Mouse (Mus musculus): ENCODE data around the gene Olfr202. TPM values are rescaled to one million over a fixed set of nuclear protein-coding genes. Genes with fewer than 3 reads are reported as not detected.

The Olfr202 gene
- polyA plus RNA-seq (2017; shearing (Covaris generic)): not detected

DNA sequence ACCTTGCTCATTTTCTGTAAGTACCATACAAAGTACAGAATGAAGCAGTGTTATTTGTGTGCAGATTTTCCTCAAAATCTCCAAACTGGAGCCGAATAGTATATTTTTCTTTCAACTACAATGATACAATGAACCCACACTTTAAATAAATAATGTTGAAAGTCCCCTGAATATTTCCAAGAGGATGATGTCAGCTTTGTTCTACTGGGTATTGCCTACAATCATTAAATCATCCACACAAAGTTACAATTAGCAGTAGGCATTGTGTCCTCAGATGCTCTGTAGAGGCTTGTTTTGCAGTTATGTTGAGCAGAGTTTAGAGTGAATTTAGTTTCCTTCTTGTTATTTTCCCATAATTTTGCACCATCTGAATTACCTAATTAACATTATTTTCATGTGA is at the start of gene Olfr202:
TSS of gene Olfr202 (minus strand) at position 101 of the 400 bp plus-strand sequence.

DNA sequence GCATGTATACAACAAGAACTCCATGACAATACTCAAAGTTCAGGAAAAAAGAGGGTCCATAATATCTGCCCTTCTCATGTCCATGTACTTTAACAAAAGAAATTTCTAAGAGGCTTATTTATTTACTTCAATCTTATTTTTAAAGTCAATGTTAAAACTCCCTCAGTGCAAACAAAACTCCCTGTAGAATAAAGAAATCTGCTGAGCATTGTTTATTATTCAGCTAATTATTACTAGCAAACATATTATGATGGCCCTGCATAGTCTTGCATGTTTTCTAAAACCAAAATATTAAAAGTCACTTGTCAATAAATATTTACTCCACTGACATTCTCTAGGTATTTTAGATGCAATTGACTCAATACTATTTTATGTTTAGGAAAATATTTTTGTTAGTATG is 44.4 kb upstream of the Olfr202 start, which contains the start of gene Olfr205:
TSS of gene Olfr205 (minus strand) at position 101 of the 400 bp plus-strand sequence.

GRCm38 (mm10) chr16:59318148-59318547 is 31.6 kb upstream of the Olfr202 start, which contains the start of gene Olfr204:
Gene Olfr204, minus strand, starts transcription at chr16:59318248.

DNA sequence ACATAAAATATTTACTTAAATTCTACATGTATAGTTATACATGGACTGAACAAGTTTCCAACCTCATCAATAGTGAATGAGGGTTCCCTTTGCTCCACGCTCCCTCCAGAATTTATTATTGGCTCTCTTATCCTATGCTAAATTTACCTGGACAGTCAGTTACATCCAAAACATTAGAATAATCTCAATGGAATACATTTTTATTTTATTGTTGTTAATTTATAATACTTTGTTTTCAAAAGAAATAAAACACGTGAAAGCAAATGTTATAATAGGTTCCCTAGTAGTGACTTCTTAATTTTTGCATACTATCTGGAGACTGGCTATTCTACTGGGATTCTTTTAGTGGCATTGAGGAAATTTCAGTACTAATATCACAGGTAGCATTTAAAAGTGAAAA is 12.0 kb upstream of the Olfr202 start, which contains the start of gene Olfr203:
TSS of gene Olfr203 (plus strand) at position 301 of the 400 bp plus-strand sequence.

DNA sequence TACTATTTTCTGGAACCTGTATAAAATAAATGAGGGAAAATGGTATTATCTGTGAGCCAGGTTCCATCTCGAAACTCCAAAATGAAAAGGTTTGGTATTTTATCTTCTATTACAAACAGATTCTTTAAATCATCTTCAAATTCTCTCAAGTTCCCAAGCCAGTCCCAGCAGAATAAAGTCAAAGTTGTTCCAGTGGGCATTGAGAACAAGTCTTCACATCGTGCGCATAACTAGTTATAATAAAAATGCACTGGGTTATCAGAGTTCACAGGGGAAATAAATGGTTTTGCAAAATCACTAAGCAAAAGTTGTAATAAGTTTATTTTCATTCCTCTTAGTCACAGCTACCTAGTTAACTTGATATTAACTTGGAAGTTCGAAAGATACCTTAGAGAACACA is 14.1 kb downstream of the Olfr202 start, which contains the start of gene Olfr201:
TSS of gene Olfr201 (minus strand) at position 101 of the 400 bp plus-strand sequence.

Other genes starting within 250 kb of the Olfr202 start
- under 1 TPM in 1 of 2 experiments, not detected in 1; 0.47 TPM for gene Olfr187, start 247.0 kb downstream of the Olfr202 start, polyA plus RNA-seq (2017; shearing (Covaris generic))
- not detected for gene Olfr190, start 208.8 kb downstream of the Olfr202 start, polyA plus RNA-seq (2017; shearing (Covaris generic))
- gene Olfr191, start 197.0 kb downstream of the Olfr202 start, polyA plus RNA-seq (2017; shearing (Covaris generic)): not detected
- gene Olfr193, start 174.9 kb downstream of the Olfr202 start, polyA plus RNA-seq (2017; shearing (Covaris generic)): not detected
- gene Olfr194, start 165.7 kb downstream of the Olfr202 start, polyA plus RNA-seq (2017; shearing (Covaris generic)): under 1 TPM in 1 of 2 experiments, not detected in 1; 0.08 TPM
- not detected for gene Olfr195, start 139.7 kb downstream of the Olfr202 start, polyA plus RNA-seq (2017; shearing (Covaris generic))
- gene Olfr196, start 116.3 kb downstream of the Olfr202 start, polyA plus RNA-seq (2017; shearing (Covaris generic)): not detected
- gene Olfr198, start 83.3 kb downstream of the Olfr202 start, polyA plus RNA-seq (2017; shearing (Covaris generic)): not detected
- not detected for gene Olfr199, start 67.0 kb downstream of the Olfr202 start, polyA plus RNA-seq (2017; shearing (Covaris generic))
- not detected for gene Olfr201, start 14.2 kb downstream of the Olfr202 start, polyA plus RNA-seq (2017; shearing (Covaris generic))
- gene Olfr203, start 12.1 kb upstream of the Olfr202 start, polyA plus RNA-seq (2017; shearing (Covaris generic)): not detected
- gene Olfr204, start 31.5 kb upstream of the Olfr202 start, polyA plus RNA-seq (2017; shearing (Covaris generic)): under 1 TPM in 1 of 2 experiments, not detected in 1; 0.04 TPM
- not detected for gene Olfr205, start 44.3 kb upstream of the Olfr202 start, polyA plus RNA-seq (2017; shearing (Covaris generic))
- not detected for gene Olfr206, start 62.5 kb upstream of the Olfr202 start, polyA plus RNA-seq (2017; shearing (Covaris generic))
- gene Olfr209, start 77.2 kb upstream of the Olfr202 start, polyA plus RNA-seq (2017; shearing (Covaris generic)): not detected
- not detected for gene Gabrr3, start 120.5 kb upstream of the Olfr202 start, polyA plus RNA-seq (2017; shearing (Covaris generic))
- 10 to 100 TPM; 80.1 to 80.4 TPM for gene Riox2, start 185.0 kb upstream of the Olfr202 start, polyA plus RNA-seq (2017; shearing (Covaris generic))

Data from activated CD4-positive, CD25-positive, alpha-beta regulatory T cell (primary cell).